Mouse (Mus musculus) liver, adult 2 months (tissue): ENCODE results near the gene Emb.

ENCODE experiments used
- CTCF ChIP-seq: fragments of 200-500 bp; IDR thresholded peaks from 2 replicates; pipeline ENCODE4 v1.5.1; 2011; ENCODE audit warnings: low read depth, low read length, control low read depth
- POLR2A ChIP-seq: fragments of 200-500 bp; IDR thresholded peaks from 2 replicates; pipeline ENCODE4 v1.6.1; 2011; ENCODE audit warnings: low read length, control low read depth; ENCODE audit not compliant: insufficient read depth; ENCODE audit errors: extremely low read depth

DNA sequence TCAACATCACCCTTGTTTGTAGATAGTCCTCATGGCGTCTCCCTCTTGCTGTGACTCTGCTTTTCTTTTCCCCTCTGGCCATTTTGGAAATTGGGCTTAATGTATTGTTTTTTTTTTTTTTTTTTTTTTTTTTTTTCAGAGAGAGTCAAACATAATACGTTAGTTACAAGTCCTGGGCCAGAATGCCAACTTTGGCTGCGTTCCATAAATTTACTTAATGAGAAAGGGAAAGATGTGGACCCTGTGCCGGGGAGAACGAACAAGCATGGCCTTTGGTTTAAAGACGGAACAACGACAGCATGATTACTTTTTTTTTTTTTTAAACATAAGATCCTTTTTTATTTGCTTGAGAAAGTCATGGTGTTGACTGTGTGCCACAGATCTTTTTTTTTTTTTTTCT, 26.1 kb downstream of the Emb start:
- TF ChIP-seq CTCF (no peak), POLR2A (no peak)
